Mouse (Mus musculus): ENCODE measurements around the gene Plpp3. TPM values are rescaled to one million over a fixed set of nuclear protein-coding genes. Genes with fewer than 3 reads are reported as not detected.

Plpp3 gene
- polyA plus RNA-seq, 1 experiment, result 23.3 TPM

- H3K4me1 ChIP-seq (replicated peaks; ENCODE audit: control insufficient read depth, insufficient read depth, low read length), result no peaks in the 10 kb centered on the region
- WGBS, result 92% methylated on average over 4 of the region's 4 CpGs
- no peak for TF ChIP-seq CTCF (IDR thresholded peaks at IDR 0.05; ENCODE audit: borderline replicate concordance, control insufficient read depth, extremely low read depth, insufficient read depth, low read length, poor library complexity)
- TF ChIP-seq POLR2A (IDR thresholded peaks at IDR 0.05; ENCODE audit: control insufficient read depth, extremely low read depth, insufficient read depth, low read length, poor library complexity), result no peak
- H3K36me3 ChIP-seq (ENCODE audit: control insufficient read depth, insufficient read depth, low read length), result no peaks in the 10 kb centered on the region
- H3K27ac ChIP-seq (ENCODE audit: control insufficient read depth, insufficient read depth, low read length), result no peak overlapping the region
- H3K27me3 ChIP-seq (ENCODE audit: control insufficient read depth, insufficient read depth, low read length), result no peaks in the 10 kb centered on the region
- H3K4me3 ChIP-seq (ENCODE audit: control insufficient read depth, insufficient read depth, low read length), result no peak overlapping the region
- DNase-seq, result no peak
Observed at GRCm38 (mm10) chr4:105184490-105184889, 27.3 kb downstream of the Plpp3 start.

- TF ChIP-seq POLR2A (IDR thresholded peaks at IDR 0.05; ENCODE audit: control insufficient read depth, extremely low read depth, insufficient read depth, low read length, poor library complexity), result no peak
- no peak for TF ChIP-seq CTCF (IDR thresholded peaks at IDR 0.05; ENCODE audit: borderline replicate concordance, control insufficient read depth, extremely low read depth, insufficient read depth, low read length, poor library complexity)
- H3K27ac ChIP-seq (ENCODE audit: control insufficient read depth, insufficient read depth, low read length), result no peak overlapping the region
- no peaks in the 10 kb centered on the region for H3K4me1 ChIP-seq (replicated peaks; ENCODE audit: control insufficient read depth, insufficient read depth, low read length)
- no peak for DNase-seq
- H3K4me3 ChIP-seq (ENCODE audit: control insufficient read depth, insufficient read depth, low read length), result no peak overlapping the region
- no peaks in the 10 kb centered on the region for H3K27me3 ChIP-seq (ENCODE audit: control insufficient read depth, insufficient read depth, low read length)
- WGBS, result 89% methylated on average over 6 of the region's 6 CpGs
- no peaks in the 10 kb centered on the region for H3K36me3 ChIP-seq (ENCODE audit: control insufficient read depth, insufficient read depth, low read length)
Observed at GRCm38 (mm10) chr4:105184924-105185323, 27.8 kb downstream of the Plpp3 start.

DNA sequence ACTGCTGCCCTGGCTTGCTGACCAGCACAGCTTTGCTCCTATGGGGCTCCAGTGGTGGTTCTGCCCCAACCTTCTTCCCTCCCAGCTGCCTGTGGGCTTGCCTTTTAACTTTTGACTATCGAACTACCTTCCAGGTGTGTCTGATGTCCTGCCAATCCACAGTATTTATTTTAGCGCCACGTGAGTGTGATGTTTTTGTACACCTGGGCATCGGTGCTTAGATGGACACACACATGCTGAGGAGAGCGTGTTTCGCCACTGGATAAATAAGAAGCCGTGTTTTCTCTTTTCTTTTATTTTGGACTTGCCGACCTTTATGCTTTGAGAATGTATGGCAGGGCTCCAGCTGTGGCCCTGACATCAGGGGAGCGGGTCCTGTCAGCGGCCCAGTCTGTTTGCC, 29.5 kb downstream of the Plpp3 start:
- TF ChIP-seq CTCF (IDR thresholded peaks at IDR 0.05; ENCODE audit: borderline replicate concordance, control insufficient read depth, extremely low read depth, insufficient read depth, low read length, poor library complexity) (no peak), POLR2A (IDR thresholded peaks at IDR 0.05; ENCODE audit: control insufficient read depth, extremely low read depth, insufficient read depth, low read length, poor library complexity) (no peak)
- Histone ChIP-seq H3K4me3 (ENCODE audit: control insufficient read depth, insufficient read depth, low read length) (no peak overlapping the region), H3K27ac (ENCODE audit: control insufficient read depth, insufficient read depth, low read length) (no peak overlapping the region), H3K36me3 (ENCODE audit: control insufficient read depth, insufficient read depth, low read length) (no peaks in the 10 kb centered on the region), H3K4me1 (replicated peaks; ENCODE audit: control insufficient read depth, insufficient read depth, low read length) (no peaks in the 10 kb centered on the region), H3K27me3 (ENCODE audit: control insufficient read depth, insufficient read depth, low read length) (no peaks in the 10 kb centered on the region)
- DNase-seq, result no peak
- 92% methylated on average over 10 of the region's 10 CpGs for WGBS

DNA sequence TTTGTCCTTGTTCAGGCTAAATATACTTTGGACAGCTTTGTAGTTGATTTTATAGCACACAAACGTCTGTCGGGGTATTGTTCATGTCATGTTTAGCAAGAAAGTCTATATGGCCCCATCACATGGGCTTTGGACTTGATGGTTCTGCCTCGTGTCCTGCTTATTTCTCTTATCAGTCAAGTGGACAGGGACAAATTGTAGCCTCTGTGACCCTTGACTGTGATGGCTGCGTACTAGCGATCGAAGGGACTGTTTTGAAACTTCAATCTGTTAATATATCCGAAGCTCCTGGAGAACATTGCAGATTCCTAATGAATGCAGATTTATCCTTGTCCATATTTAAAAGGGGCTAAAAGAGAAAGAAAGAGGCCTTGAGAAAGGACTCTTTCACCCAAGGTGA, 30.7 kb downstream of the Plpp3 start:
- TF ChIP-seq POLR2A (IDR thresholded peaks at IDR 0.05; ENCODE audit: control insufficient read depth, extremely low read depth, insufficient read depth, low read length, poor library complexity), result no peak
- no peak for TF ChIP-seq CTCF (IDR thresholded peaks at IDR 0.05; ENCODE audit: borderline replicate concordance, control insufficient read depth, extremely low read depth, insufficient read depth, low read length, poor library complexity)
- H3K27ac ChIP-seq (ENCODE audit: control insufficient read depth, insufficient read depth, low read length), result no peak overlapping the region
- 97% methylated on average over 7 of the region's 7 CpGs for WGBS

GRCm38 (mm10) chr4:105188801-105189200, 31.7 kb downstream of the Plpp3 start:
- no peak for DNase-seq
- no peaks in the 10 kb centered on the region for H3K4me1 ChIP-seq (replicated peaks; ENCODE audit: control insufficient read depth, insufficient read depth, low read length)
- 93% methylated on average over 7 of the region's 7 CpGs for WGBS
- H3K36me3 ChIP-seq (ENCODE audit: control insufficient read depth, insufficient read depth, low read length), result no peaks in the 10 kb centered on the region
- H3K27me3 ChIP-seq (ENCODE audit: control insufficient read depth, insufficient read depth, low read length), result no peaks in the 10 kb centered on the region
- H3K4me3 ChIP-seq (ENCODE audit: control insufficient read depth, insufficient read depth, low read length), result no peak overlapping the region
- TF ChIP-seq POLR2A (IDR thresholded peaks at IDR 0.05; ENCODE audit: control insufficient read depth, extremely low read depth, insufficient read depth, low read length, poor library complexity) (no peak), CTCF (IDR thresholded peaks at IDR 0.05; ENCODE audit: borderline replicate concordance, control insufficient read depth, extremely low read depth, insufficient read depth, low read length, poor library complexity) (no peak)
- no peak overlapping the region for H3K27ac ChIP-seq (ENCODE audit: control insufficient read depth, insufficient read depth, low read length)

More for the DNA sequence above, 30.7 kb downstream of the Plpp3 start:
- Histone ChIP-seq H3K27me3 (ENCODE audit: control insufficient read depth, insufficient read depth, low read length) (no peaks in the 10 kb centered on the region), H3K4me3 (ENCODE audit: control insufficient read depth, insufficient read depth, low read length) (no peak overlapping the region), H3K4me1 (replicated peaks; ENCODE audit: control insufficient read depth, insufficient read depth, low read length) (no peaks in the 10 kb centered on the region), H3K36me3 (ENCODE audit: control insufficient read depth, insufficient read depth, low read length) (no peaks in the 10 kb centered on the region)
- no peak for DNase-seq

DNA sequence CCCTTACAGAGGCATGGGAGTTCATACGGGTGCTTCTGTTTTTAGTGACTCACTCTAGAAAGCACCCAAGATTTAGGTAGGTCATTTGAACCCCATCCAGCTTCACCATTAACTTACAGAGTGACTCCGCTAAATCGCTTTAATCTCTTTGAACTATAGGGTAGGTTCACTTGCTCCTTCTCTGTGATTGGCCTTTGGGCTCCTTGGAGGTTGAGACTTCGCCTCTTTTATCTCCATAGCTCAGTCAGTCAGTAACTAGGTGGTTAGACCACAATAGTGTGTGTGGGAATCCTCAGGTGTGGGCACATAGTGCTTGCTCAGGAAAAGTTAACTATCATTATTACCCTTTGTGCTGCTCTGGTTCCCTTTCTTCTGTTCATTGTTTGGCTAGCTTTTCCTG, 33.7 kb downstream of the Plpp3 start:
- Histone ChIP-seq H3K4me3 (ENCODE audit: control insufficient read depth, insufficient read depth, low read length) (no peak overlapping the region), H3K27me3 (ENCODE audit: control insufficient read depth, insufficient read depth, low read length) (no peaks in the 10 kb centered on the region), H3K27ac (ENCODE audit: control insufficient read depth, insufficient read depth, low read length) (no peak overlapping the region), H3K4me1 (replicated peaks; ENCODE audit: control insufficient read depth, insufficient read depth, low read length) (no peaks in the 10 kb centered on the region), H3K36me3 (ENCODE audit: control insufficient read depth, insufficient read depth, low read length) (no peaks in the 10 kb centered on the region)
- peak; percentile 6 for DNase-seq
- 2% methylated on average over 4 of the region's 4 CpGs for WGBS
- no peak for TF ChIP-seq CTCF (IDR thresholded peaks at IDR 0.05; ENCODE audit: borderline replicate concordance, control insufficient read depth, extremely low read depth, insufficient read depth, low read length, poor library complexity)
- TF ChIP-seq POLR2A (IDR thresholded peaks at IDR 0.05; ENCODE audit: control insufficient read depth, extremely low read depth, insufficient read depth, low read length, poor library complexity), result no peak

DNA sequence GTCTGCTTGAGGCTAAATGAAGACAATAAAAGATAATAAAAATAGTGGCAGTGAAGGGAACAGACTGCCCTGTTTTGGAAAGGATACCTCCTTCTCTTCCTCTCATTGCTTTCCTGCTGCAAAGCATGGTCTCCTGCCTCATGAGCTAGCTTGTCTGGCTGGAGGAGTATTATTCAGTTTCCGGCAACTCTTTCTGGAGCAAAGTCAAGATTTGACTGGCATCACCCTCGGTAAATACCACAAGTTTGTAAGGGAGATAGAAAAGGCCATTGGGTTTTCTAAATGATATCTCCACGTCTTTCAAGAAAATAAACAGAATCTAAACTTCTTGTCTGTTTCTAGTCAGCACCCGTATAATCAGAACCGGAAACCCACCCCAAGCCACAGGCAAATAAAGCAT, 34.4 kb downstream of the Plpp3 start:
- no peaks in the 10 kb centered on the region for H3K27me3 ChIP-seq (ENCODE audit: control insufficient read depth, insufficient read depth, low read length)
- TF ChIP-seq POLR2A (IDR thresholded peaks at IDR 0.05; ENCODE audit: control insufficient read depth, extremely low read depth, insufficient read depth, low read length, poor library complexity) (no peak), CTCF (IDR thresholded peaks at IDR 0.05; ENCODE audit: borderline replicate concordance, control insufficient read depth, extremely low read depth, insufficient read depth, low read length, poor library complexity) (no peak)
- no peak overlapping the region for H3K27ac ChIP-seq (ENCODE audit: control insufficient read depth, insufficient read depth, low read length)
- no peak for DNase-seq
- no peak overlapping the region for H3K4me3 ChIP-seq (ENCODE audit: control insufficient read depth, insufficient read depth, low read length)
- 84% methylated on average over 5 of the region's 5 CpGs for WGBS
- no peaks in the 10 kb centered on the region for H3K4me1 ChIP-seq (replicated peaks; ENCODE audit: control insufficient read depth, insufficient read depth, low read length)
- no peaks in the 10 kb centered on the region for H3K36me3 ChIP-seq (ENCODE audit: control insufficient read depth, insufficient read depth, low read length)

Measured in thymus, adult 2 months (tissue).